Mouse (Mus musculus): ENCODE data around the gene 0610040J01Rik.

0610040J01Rik gene

GRCm38 (mm10) chr5:63811819-63812508 is at the start of gene 0610040J01Rik:
0610040J01Rik (plus strand) TSS chr5:63812363.
- peak; percentile 59 for DNase-seq

GRCm38 (mm10) chr5:63765886-63766285 is 46.3 kb upstream of the 0610040J01Rik start:
- DNase-seq, result no peak

DNA sequence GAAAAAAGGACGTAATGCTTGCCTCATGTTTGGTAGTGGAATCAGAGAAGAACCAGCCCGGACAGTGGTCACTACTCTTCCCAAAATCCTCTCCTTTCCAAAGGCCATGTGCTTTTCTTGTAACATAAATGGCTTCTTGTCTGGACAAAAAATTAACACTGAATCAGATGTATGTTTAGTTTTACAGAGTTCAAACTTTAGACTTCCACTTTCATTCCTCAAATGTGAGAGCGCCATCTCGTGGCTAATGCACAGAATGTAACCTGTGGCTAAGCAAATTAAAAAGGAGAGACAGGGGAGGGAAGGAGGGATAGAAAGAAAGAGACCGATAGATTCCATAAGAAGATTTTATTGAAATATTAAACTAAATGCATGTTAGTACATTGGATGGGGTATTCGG is 45.4 kb upstream of the 0610040J01Rik start:
- DNase-seq, result peak; percentile 41

DNA sequence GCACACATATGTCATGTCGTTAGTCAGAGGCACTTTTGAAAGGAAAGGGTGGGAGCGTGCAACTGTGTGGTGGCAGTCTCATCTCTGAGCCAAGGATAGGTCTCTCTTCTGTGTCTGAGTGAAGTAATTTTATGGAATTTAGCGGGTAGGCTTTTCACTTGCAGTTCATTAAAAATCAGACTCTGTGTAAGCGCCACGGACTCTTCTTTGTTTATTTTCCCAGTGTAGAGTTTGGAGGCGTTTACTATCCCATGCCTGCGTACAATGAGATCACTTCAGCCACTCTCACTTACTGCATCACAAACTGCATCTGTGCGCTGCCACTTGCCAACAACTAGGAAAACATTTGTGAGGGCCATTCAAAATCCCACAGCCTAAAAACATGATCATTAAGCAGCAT is 44.7 kb upstream of the 0610040J01Rik start:
- DNase-seq, result peak; percentile 17

DNA sequence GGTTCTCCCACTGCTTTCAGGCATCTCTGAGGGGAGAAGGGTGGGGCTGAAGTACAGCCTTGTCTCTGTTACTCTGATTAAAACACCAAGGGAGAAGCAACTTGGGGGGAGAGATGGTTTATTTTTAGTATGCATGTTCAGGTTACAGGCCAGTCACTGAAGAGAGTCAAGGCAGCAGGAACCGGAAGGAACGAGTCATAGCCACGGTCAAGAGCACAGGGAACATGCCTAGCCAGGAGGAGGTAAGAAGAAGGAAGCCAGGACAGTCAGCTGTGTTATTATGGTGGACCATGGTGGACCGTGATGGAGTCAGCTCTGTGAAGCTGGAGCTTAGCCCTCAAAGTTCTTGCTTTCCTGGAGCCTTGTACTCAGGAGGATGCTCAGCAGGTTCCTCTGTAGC is 43.9 kb upstream of the 0610040J01Rik start:
- DNase-seq, result no peak

DNA sequence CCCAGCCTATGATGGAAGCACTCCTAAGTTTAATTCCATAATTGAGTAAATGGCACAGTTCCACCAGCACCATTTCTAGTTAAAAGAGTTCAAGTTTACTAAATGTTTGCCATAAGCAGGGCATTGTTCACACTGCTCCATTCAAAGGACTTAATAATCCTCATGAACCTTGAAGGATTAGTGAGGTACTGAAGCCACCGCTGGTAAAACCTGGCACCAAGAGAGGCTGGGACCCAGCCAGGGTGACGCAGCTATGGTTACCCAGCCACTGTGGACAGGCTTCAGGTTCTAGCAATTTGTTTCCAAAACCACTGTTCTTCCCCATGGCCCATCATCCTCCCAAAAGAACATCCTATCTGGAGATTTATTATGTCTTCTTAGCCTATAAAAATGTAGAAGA is 39.2 kb upstream of the 0610040J01Rik start:
- no peak for DNase-seq

- DNase-seq, result no peak
Measured at GRCm38 (mm10) chr5:63773603-63774002, 38.6 kb upstream of the 0610040J01Rik start.

GRCm38 (mm10) chr5:63788156-63788826 is 23.9 kb upstream of the 0610040J01Rik start:
- no peak for DNase-seq

- no peak for DNase-seq
Measured at GRCm38 (mm10) chr5:63812509-63812865, 324 bp downstream of the 0610040J01Rik start.

DNA sequence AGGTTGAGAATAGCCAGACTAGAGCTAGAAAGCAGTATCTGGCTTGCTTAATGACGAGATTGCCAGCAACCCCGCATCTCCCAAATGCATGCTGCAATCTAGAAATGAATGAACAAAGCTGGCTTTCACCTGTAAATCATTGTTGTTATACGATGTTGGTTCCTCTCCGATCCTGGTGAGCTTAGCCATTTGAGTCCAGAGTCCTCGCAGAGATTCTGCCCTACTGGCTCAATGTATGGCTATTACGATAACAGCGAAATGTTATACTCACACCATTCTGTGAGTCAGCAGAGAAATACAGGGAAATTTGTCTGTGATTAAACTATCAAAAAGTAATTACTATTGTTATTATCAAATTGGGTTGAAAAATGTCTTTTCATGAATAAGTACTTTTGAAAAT is 4.5 kb downstream of the 0610040J01Rik start:
- DNase-seq, result no peak

GRCm38 (mm10) chr5:63817270-63817669 is 5.1 kb downstream of the 0610040J01Rik start:
- DNase-seq, result no peak

DNA sequence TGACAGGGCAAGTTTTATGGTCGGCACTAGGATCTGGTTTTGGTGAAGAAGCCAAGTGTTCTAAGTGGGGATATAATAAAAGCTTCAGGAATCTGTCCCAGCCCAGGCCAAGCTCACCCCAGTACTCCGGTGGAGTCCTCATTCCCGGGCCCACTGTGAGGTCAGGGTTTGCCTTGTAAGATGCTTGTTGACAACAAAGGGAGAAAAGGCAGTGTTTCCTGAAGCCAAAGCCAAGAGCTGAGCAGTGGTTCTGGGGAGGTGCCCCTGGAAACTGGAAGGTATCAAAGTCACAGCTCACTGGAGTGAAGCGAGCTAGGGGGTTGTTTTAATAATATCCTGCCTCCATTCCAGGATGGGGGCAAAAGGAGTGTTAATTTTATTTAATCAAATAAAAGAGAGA is 6.8 kb downstream of the 0610040J01Rik start:
- DNase-seq, result no peak

DNA sequence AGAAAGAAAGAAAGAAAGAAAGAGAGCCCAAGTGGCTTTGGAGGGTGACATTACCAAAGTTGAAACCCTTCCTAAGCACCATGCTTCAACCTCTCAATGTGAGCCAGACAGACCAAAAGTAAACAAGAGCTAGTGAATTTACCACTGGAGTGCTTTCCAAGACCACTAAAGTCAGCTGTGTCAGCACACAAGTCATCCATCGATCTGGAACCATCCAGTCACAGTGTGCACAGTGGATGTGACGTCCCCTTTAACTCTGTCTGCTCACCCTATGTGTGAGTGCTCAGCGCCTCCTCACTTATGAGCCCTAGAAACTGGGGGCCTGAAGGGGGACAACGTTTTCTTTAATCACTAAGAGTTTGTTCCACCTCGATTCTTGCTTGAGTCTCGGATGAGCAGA is 7.4 kb downstream of the 0610040J01Rik start:
- no peak for DNase-seq

- DNase-seq, result no peak
Measured at GRCm38 (mm10) chr5:63821176-63821575, 9.0 kb downstream of the 0610040J01Rik start.

DNA sequence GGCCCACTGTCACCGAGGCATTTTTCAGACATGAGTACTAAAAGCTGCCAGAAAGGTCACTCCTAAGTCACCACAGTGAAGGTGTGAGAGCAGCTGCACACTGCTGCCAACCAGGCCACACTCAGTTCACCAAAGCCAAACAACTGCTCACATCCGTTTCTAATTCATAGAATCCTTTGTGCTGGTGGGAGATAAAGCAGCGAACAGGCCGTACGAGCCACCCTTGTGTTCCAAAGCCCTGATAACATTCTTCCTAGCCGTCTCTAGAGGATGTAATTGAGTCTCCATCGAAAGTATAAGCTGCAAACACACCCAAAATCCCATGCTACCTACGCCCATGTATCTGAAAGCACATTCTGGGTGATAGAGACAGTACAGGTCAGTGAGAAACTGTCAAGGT is 9.7 kb downstream of the 0610040J01Rik start:
- no peak for DNase-seq

DNA sequence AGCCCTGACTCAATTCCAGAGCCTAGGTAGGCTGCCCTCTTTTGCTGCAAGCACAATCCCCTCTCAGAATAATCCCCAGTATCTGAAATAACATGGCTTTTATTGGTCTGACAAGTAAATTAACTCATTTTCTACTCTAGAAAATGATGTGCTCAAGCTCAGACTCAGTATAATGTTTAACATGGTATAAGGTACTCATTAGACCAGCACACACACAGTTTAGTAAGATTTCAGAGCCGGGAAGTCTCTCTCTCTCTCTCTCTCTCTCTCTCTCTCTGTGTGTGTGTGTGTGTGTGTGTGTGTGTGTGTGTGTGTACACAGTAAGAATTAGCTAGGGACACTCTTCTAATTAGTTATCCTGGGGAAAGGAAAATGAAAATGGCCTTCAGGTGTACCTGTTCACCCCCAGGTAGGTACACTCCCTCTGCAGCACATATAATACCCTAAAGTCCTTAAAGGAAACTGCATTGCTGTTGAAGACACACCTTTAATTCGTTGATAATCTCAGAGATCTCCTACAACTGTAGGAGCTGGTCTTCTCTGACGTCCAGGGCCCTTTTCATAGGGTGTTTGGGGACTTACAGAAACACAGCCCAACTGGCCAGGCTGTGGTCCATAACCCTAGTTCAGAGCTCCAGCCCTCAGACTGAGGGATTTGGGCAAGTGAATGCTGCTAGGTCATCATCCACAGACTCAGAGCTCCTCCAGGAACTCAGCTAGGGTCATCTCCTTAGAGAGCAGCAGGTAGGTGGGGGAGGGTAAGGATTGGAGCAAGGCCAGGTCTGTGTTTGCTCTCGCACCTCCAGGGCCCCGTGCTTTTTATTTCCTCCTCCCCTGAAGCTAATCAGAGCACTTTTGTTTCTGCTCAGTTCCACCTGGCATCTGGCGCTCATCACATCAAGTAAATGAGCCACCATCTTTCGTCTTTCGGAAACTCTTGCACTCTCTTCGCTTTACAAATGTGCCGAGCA is 11.5 kb downstream of the 0610040J01Rik start:
- no peak for DNase-seq

DNA sequence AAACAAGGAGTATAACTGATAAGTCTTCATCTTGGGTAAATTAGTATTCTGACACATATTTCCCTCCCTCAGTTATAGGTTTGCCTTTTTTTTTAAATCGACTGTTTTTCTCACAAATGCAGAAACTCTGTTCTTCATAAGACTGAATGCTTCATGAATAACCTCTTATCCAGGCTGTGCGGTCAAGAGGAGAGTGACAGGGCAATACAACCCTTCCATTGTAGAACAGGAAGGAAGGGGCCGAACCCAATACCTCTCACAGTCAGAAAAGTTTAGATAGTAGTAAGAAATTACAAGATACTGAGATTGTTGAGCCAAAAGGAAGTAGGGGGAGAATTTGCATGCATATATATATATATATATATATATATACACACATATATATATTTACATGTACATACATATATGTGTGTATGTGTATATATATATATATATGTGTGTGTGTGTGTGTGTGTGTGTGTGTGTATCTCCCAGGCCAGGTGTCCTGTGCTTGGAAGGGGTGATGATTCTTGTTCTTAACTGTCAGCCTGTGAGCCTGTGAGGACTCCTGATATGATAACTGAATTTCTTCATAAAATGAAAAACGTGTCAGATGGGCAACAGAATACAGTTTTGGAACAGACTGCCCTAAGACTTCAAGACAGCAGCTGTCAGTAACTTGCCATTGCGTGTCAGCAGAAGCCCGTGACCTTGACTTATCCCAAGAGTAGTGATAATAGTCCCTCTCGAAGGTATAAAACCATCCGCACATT is 12.6 kb downstream of the 0610040J01Rik start:
- DNase-seq, result no peak

- no peak for DNase-seq
Measured at GRCm38 (mm10) chr5:63825881-63826280, 13.7 kb downstream of the 0610040J01Rik start.

DNA sequence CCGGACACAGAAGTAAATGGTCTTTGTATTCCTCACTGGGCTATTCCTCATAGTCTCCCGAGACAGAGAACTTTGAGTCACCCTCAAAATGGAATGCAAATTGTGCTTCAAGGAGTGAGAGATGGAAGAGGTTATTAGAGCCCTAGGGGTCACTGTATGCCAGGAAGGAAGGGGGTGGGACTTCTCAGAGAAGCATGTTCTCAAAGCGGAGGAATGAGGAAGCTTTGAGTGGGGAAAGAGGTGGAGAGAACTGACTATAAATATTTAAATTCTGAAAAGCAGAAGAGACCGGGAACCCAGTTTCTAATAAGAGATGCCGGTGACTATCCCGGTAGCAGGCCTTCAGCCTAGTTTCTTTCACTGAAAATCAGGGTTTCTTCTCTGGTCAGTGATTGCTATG is 14.8 kb downstream of the 0610040J01Rik start:
- no peak for DNase-seq

- no peak for DNase-seq
Measured at GRCm38 (mm10) chr5:63827415-63828053, 15.4 kb downstream of the 0610040J01Rik start.

DNA sequence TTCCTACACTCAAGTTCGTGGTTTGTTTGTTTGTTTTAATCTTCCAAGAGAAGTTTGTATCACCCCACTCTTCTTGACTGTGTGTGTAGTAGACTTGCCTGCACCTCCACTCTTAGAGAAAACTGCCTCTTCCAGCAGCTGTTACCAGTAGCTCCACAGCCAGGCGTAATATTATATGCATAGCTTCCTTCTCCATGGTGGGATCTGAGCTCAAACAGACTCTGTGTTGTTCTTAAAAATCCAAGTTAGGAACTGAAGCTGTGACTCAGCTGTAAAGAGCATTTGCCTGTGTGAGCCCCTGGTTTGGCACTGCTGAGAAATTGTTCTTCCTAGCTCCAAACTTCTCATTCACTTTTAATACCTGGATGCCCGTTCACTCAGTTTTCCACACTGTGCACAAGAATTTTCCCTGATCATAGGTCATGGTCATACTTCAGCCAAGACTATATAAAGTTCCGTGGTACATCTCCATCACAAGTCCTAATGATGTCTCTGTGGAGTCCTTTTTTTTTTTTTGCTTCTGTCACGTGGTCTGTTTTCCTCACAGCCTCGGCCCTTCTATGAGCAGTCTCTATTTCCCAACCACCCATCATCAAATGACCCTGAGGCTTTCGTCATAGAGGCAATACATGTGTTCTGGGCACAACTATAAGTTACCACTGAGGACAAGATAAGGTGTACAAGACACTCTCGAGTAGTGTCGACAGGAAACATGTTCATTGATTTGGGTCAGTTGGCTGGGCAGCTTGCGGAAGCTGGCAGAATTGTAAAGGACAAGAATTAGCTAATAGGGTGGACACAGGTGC is 16.4 kb downstream of the 0610040J01Rik start:
- no peak for DNase-seq

All from right cerebral cortex, adult 18-20 months (tissue).